Mouse (Mus musculus) monocyte, adult 59 days (primary cell): ENCODE measurements around the gene Olfr697. TPM values are rescaled to one million over a fixed set of nuclear protein-coding genes. Genes with fewer than 3 reads are reported as not detected.

Source experiments
- total RNA-seq, 2 experiments: library from RNA; stranded (reverse); gene quantifications; one replicate each; pipeline ENCODE4 v1.2.4; 2023

Olfr697 gene
- total RNA-seq, result not detected

GRCm38 (mm10) chr7:106742343-106742742 is at the start of gene Olfr697:
Gene Olfr697, minus strand, starts transcription at chr7:106742443.

GRCm38 (mm10) chr7:106755297-106755696 is 13.1 kb upstream of the Olfr697 start, which contains the start of gene Olfr698:
Gene Olfr698, minus strand, starts transcription at chr7:106755397.

GRCm38 (mm10) chr7:106716296-106716695 is 25.9 kb downstream of the Olfr697 start, which contains the start of gene Olfr695:
Gene Olfr695, minus strand, starts transcription at chr7:106716396.

DNA sequence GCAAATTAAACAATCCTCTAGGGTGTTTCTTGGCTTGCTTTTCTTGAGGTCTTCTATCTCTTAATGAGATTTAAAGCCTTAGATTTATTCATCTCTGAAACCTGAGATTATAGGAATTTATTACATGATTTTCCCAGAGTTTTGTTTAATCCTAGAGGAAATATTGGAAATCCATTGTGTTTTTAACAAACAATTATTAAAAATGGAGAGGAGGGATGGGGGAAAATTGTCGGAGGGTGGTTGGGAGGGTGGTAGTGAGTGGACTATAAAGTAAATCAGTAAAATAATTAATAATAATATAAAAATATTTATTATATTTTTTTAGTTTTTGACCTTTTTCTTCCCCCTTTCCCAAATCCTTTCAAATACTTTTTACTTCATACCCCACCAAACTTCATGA is 50.5 kb downstream of the Olfr697 start, which contains the start of gene Olfr694:
Gene Olfr694, minus strand, starts transcription at position 101 of the 400 bp plus-strand sequence.

Other genes with a start within 250 kb of the Olfr697 start
- not detected for gene Olfr693, start 61.9 kb downstream of the Olfr697 start, total RNA-seq
- gene Olfr694, start 50.6 kb downstream of the Olfr697 start, total RNA-seq, result not detected
- gene Olfr695, start 26.0 kb downstream of the Olfr697 start, total RNA-seq, result not detected
- gene Olfr698, start 13.0 kb upstream of the Olfr697 start, total RNA-seq, result not detected
- not detected for gene Olfr699, start 50.8 kb upstream of the Olfr697 start, total RNA-seq
- not detected for gene Olfr700, start 66.4 kb upstream of the Olfr697 start, total RNA-seq
- not detected for gene Olfr701, start 71.7 kb upstream of the Olfr697 start, total RNA-seq
- not detected for gene Olfr702, start 91.5 kb upstream of the Olfr697 start, total RNA-seq
- not detected for gene Olfr703, start 100.9 kb upstream of the Olfr697 start, total RNA-seq
- gene Olfr704, start 120.7 kb upstream of the Olfr697 start, total RNA-seq, result not detected
- gene Olfr705, start 134.4 kb upstream of the Olfr697 start, total RNA-seq, result not detected
- not detected for gene Olfr706, start 145.7 kb upstream of the Olfr697 start, total RNA-seq
- gene Olfr707, start 158.8 kb upstream of the Olfr697 start, total RNA-seq, result not detected
- not detected for gene Olfr1532-ps1, start 165.6 kb upstream of the Olfr697 start, total RNA-seq
- gene Olfr709-ps1, start 189.8 kb upstream of the Olfr697 start, total RNA-seq, result under 1 TPM; 0.09 to 0.13 TPM
- not detected for gene Olfr710, start 205.9 kb upstream of the Olfr697 start, total RNA-seq
- not detected for gene Olfr6, start 221.5 kb upstream of the Olfr697 start, total RNA-seq
- not detected for gene Olfr711, start 233.0 kb upstream of the Olfr697 start, total RNA-seq